Mouse (Mus musculus): ENCODE measurements around the gene Arhgap20.

DNA sequence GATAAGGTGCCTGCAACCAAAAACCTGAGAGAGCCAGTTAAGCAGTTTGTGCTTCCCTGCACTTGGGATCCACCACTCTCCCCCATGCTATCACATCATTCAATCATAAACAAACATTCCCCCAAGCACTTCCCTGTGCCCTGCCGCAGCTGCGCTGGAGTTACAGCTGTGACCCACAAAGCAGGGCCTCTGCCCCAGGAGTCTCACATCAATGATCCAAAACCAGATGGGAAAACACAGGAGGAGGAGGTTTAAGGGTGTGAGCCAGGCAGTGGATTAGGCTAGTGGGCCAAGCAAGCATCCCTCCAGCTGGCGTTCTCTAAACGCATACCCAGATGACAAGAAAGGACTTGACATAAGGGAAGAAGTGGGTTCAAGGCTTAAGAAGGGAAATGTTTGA, 109.2 kb downstream of the Arhgap20 start:
- TF ChIP-seq EP300 (IDR thresholded peaks at IDR 0.05; ENCODE audit: insufficient read depth, low read depth, low read length): no peak
- no peak for TF ChIP-seq POLR2A (IDR thresholded peaks at IDR 0.05; ENCODE audit: insufficient read depth, low read depth, low read length)

Data from heart, adult 2 months (tissue).